Mouse (Mus musculus) lung, adult 18-20 months (tissue): ENCODE data around the gene Cchcr1.

ENCODE experiments used
- DNase-seq, 2 experiments: peaks; one replicate each; pipeline ENCODE4 v3.0.0; 2022; ENCODE audit warnings: mixed read lengths in 2 of 2

Gene Cchcr1

GRCm38 (mm10) chr17:35556186-35556765, 39.4 kb downstream of the Cchcr1 start:
- peak in 1 of 2 experiments; percentile 42 for DNase-seq

GRCm38 (mm10) chr17:35556812-35557211, 39.9 kb downstream of the Cchcr1 start:
- DNase-seq, result peak; percentile 51 to 70

- DNase-seq, result peak; percentile 27 to 39
These were observed 40.5 kb downstream of the Cchcr1 start for GRCm38 (mm10) chr17:35557351-35557750.

- no peak for DNase-seq
These were observed 41.3 kb downstream of the Cchcr1 start for GRCm38 (mm10) chr17:35558216-35558615.

- no peak for DNase-seq
These were observed 50.2 kb downstream of the Cchcr1 start, which contains the start of gene 2300002M23Rik for GRCm38 (mm10) chr17:35567150-35567549. 2300002M23Rik (plus strand) TSS chr17:35567450.

GRCm38 (mm10) chr17:35567767-35568166, 50.9 kb downstream of the Cchcr1 start:
- DNase-seq, result no peak

- no peak for DNase-seq
These were observed 52.4 kb downstream of the Cchcr1 start for GRCm38 (mm10) chr17:35569091-35569944.

GRCm38 (mm10) chr17:35570836-35571235, 53.9 kb downstream of the Cchcr1 start:
- no peak for DNase-seq

- no peak for DNase-seq
These were observed 54.6 kb downstream of the Cchcr1 start for GRCm38 (mm10) chr17:35571477-35571876.

GRCm38 (mm10) chr17:35578211-35578610, 61.3 kb downstream of the Cchcr1 start:
- peak; percentile 68 to 82 for DNase-seq
